Mouse (Mus musculus): ENCODE results near the gene Paf1.
A peak's percentile ranks its signal among the peaks of the same experiment; 100 is the strongest.

The Paf1 gene

GRCm38 (mm10) chr7:28392429-28393271 lies at the start of gene Paf1, which contains the start of gene Med29:
Gene Paf1 (plus strand): TSS chr7:28392951.
Gene Med29 (minus strand): TSS chr7:28392708.
- DNase-seq (ENCODE audit: low spot score) = peak; percentile 98

- peak; percentile 71 for DNase-seq (ENCODE audit: low spot score)
Observed at GRCm38 (mm10) chr7:28344637-28345036, 48.1 kb upstream of the Paf1 start.

GRCm38 (mm10) chr7:28347746-28348145 lies 45.0 kb upstream of the Paf1 start:
- DNase-seq (ENCODE audit: low spot score) = peak; percentile 68

GRCm38 (mm10) chr7:28348601-28349000 lies 44.1 kb upstream of the Paf1 start:
- DNase-seq (ENCODE audit: low spot score) = no peak

GRCm38 (mm10) chr7:28350155-28350883 lies 42.4 kb upstream of the Paf1 start, which contains the start of gene Rps16:
Gene Rps16 (plus strand): TSS chr7:28350652.
- peak; percentile 96 for DNase-seq (ENCODE audit: low spot score)

DNA sequence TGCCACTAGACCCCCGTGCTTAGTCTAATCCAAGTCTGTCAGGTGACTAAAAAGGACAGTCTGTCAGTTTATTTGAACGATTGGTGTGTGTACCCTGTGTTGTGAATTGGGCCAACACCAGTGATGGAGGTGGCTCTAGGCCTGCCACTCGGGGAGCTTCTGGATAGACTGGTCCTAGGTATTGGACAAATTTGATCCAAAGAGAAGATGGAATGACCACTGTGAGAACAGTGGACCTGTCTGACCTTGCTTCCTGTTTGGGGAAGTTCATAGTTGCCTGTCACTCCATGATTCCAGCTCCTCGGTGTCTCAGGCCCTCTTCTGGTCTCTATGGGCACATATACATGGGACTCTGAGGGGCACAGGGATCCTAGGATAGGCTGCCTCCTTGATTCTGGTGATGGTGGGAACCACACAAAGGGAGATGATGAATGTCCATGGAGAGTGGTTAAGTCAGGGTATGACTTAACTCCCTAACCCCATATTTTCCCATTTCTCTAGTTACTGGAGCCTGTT lies 41.0 kb upstream of the Paf1 start:
- DNase-seq (ENCODE audit: low spot score) = no peak

- peak; percentile 26 for DNase-seq (ENCODE audit: low spot score)
Observed at GRCm38 (mm10) chr7:28353267-28353666, 39.5 kb upstream of the Paf1 start.

GRCm38 (mm10) chr7:28354113-28354581 lies 38.6 kb upstream of the Paf1 start:
- DNase-seq (ENCODE audit: low spot score) = no peak

DNA sequence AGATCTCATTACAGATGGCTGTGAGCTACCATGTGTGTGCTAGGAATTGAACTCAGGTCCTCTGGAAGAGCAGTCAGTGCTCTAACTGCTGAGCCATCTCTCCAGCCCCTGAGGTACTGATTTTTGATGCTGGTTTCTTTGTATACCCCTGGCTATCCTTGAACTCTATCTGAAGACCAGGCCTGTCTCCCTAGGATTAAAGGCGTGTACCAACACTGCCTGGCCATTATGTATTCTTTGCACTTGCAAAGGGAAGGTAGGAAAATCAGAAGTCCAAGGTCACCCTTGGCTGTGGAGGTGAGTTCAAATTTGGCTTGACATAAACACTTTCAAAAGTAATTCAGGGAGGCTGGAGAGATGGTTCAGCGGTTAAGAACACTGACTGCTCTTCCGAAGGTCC lies 38.2 kb upstream of the Paf1 start:
- DNase-seq (ENCODE audit: low spot score) = no peak

DNA sequence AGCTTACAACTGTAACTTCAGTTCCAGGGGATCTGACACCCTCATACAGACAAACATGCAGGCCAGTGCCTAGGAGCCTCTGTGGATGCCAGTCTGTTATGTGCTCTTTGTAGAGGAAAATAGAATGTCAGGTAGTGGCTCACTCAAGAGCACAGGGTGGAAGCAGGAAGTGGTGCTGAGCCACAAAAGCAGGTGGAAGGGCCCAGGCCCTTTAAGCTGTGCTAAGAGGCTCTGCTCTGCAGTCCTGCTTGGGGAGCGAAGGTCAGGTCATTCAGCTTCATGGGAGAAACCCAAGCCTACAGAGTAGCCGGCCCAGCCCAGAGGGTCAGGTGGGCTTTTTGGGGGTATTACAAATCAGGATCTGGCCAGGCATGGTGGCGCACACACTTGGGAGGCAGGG lies 37.5 kb upstream of the Paf1 start:
- DNase-seq (ENCODE audit: low spot score) = no peak

DNA sequence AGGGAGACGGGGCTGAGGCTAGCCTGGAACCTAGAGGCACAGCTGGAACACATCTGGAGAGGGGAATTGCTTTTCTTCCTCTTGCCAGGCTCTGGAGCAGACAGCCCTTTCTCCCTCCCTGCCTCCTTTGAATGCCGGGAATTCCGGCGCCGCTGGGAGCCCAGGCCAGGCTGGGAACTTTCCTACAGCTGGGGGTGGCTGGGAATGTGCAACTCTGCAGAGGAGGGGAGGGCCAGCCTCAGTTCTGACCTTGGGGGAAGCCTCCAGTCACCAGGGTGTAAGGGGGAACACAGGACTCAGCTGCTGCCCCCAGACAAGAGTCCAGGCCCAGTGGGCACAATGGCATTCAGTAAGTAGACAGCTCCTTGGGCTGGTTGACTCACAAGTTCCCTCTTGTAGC lies 35.8 kb upstream of the Paf1 start:
- DNase-seq (ENCODE audit: low spot score) = no peak

DNA sequence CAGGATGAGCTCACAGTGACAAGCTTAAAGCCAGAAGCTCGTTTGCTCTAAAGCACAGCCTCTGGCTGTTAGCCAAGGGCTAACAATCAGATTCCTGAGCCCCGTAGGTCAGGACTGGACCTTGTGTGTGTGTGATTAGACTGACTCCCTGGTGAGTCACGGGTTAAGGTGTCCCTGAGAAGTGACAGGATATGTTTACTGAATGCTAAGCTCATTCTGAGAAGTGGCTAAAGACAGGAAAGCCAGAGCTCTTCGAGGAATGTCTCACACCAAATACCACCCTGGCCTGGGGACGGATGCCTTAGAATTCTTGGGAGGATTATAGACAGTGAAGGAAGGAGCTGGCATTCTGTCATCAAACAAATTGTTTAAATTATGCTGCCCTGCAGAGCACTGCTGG lies 34.8 kb upstream of the Paf1 start:
- peak; percentile 19 for DNase-seq (ENCODE audit: low spot score)

- DNase-seq (ENCODE audit: low spot score) = no peak
Observed at GRCm38 (mm10) chr7:28358431-28358830, 34.3 kb upstream of the Paf1 start.

GRCm38 (mm10) chr7:28359854-28360253 lies 32.9 kb upstream of the Paf1 start:
- no peak for DNase-seq (ENCODE audit: low spot score)

- DNase-seq (ENCODE audit: low spot score) = no peak
Observed at GRCm38 (mm10) chr7:28360291-28360690, 32.5 kb upstream of the Paf1 start.

DNA sequence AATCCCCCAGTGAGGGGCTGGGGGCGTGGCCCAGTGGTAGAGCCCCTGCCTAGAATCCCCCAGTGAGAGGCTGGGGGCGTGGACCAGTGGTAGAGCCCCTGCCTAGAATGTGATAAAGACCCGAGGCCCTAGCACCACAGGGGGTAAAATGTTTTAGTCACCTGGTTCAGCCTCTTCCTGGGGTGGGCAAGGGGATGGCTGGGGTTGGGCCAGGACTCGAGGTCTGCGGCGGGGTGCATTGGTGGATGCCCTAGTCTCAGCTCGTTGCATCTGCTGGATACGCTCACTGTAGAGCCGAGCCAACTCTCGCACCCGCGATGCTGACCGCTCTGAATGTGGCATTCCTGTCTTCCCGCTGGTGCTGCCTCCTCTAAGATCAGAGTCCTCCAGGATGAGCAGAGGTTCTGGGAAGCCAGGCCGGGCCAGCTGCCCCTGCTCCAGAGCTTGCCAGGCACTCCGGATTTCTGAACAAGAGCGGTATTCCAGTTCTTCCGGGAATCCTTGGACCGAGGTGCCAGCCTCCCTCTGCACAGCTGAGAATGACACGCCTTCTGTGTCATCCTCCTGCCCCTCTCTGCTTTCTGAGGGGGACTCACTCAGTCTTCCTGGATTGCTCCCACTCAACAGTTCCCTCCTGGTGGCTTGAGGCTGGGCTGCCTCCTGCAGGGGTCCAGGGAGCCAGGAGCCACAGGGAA lies 31.0 kb upstream of the Paf1 start:
- no peak for DNase-seq (ENCODE audit: low spot score)

DNA sequence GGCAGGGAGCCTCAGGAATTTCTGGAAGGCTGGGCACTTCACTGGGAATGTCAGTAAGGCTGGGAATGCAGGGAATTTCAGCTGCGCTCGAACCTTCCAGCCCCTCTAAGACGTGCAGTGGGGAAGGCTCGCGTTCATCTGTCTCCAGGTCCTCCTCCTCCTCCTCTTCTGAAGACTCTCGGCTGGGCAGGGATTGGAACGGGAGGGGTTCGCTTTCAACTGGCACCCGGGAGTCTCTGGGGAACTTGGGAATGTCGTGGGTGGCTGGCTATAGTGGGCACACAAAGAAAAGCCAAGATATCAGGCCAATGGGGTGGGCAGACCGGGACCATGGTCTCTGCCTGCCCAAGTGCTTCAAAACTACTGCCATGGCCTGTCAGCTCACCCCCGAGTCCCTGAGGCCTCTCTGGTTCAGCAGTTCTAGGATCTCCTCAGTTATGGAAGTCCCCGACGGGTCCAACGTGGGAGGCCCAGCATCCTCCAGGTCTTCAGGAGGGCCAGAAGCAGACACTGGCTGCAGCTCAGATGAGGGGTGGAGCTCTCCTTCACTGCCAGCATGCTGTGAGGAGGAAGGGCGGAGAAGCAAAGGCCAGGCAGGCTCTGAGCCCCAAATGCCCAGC lies 30.2 kb upstream of the Paf1 start:
- no peak for DNase-seq (ENCODE audit: low spot score)

DNA sequence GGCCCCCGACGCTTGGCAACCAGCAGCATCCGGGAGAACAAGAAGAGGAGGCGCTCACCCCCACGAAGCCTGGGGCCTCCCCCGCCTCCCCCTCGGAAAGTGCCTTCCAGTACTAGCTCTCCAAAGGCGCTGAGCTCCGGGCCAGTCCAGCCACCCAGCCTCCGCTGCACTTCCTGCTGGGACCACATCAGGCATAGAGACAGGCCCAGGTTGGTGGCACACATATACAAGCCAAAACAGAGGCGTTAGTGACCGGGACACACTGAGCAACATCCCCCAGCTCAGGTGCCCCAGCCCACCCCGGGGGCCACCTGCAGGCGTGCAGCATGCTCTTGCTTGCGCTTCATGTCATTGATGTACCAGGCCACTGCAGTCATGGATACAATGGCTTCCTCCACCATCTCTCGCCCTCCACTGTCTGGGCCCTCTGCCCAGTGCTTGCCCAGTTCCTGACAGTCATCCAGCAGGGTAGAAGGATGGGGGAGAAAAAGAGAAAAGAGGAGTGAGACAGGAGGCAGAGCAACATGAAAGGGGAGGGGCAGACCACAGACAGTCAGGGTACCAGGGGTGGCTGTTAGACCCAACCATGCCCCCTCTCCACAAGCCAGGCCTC lies 25.0 kb upstream of the Paf1 start:
- DNase-seq (ENCODE audit: low spot score) = peak; percentile 28

GRCm38 (mm10) chr7:28368276-28368920 lies 24.4 kb upstream of the Paf1 start:
- DNase-seq (ENCODE audit: low spot score) = no peak

GRCm38 (mm10) chr7:28370051-28370450 lies 22.7 kb upstream of the Paf1 start:
- no peak for DNase-seq (ENCODE audit: low spot score)

Measured in adipocyte (in vitro differentiated cells).